Mouse (Mus musculus): ENCODE data around the gene Rps6kl1. TPM values are rescaled to one million over a fixed set of nuclear protein-coding genes. Genes with fewer than 3 reads are reported as not detected.

Gene Rps6kl1
- polyA plus RNA-seq, 1 experiment from 2014 or later: 0.45 TPM

DNA sequence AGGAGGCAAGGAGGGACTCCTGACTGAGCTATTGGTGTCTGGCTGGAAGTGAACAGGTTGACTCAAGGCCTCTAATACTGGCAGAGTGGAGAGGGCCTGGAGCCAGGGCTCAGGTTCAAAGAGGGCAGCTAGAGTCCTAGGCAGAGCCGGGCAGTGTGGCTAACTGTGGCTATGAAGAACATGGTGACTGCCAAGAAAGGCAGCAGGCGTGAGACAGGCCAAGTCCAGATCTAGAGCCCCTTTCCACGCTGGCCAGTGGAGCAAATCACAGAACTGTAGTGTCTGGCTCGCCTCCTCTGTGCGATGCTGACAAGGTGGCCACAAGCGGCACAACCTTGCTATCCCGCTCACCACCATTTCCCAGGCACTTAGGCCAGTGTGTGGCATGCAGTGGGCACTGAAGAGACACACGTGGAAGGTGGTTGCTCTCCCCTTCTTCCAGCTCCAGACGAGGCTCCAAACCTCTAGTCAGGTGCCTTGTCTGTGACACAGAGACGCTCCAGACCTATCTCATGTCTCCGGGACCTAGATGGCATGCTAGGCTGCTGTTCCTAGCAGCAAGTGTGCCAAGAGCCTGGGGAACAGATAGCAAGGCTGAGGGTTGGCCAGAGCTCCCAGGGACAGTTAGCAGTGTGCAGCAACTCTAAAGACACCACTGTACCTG, 19.4 kb upstream of the Rps6kl1 start:
- no peak for DNase-seq (ENCODE audit: low spot score)
- peak overlapping the region; percentile 37; the same call in 1 of the 2 replicates for H3K27ac ChIP-seq
- whole genome bisulfite sequencing: 88% methylated on average over 11 of the region's 11 CpGs
- peaks cover 49% of the 10 kb centered on the region for H3K27me3 ChIP-seq (ENCODE audit: low read depth, poor library complexity, severe bottlenecking)
- H3K4me1 ChIP-seq: peaks cover 40% of the 10 kb centered on the region
- H3K9me3 ChIP-seq (replicated peaks): no peaks in the 10 kb centered on the region
- H3K36me3 ChIP-seq: peaks cover 12% of the 10 kb centered on the region; the same call in 1 of the 2 replicates
- no peak overlapping the region for H3K4me3 ChIP-seq

- WGBS: 51% methylated on average over 3 of the region's 3 CpGs
- Histone ChIP-seq H3K27ac (peak overlapping the region; percentile 37), H3K9me3 (replicated peaks) (no peaks in the 10 kb centered on the region), H3K36me3 (peaks cover 12% of the 10 kb centered on the region; the same call in 1 of the 2 replicates), H3K27me3 (ENCODE audit: low read depth, poor library complexity, severe bottlenecking) (peaks cover 46% of the 10 kb centered on the region), H3K4me1 (peaks cover 35% of the 10 kb centered on the region), H3K4me3 (no peak overlapping the region)
- DNase-seq (ENCODE audit: low spot score): no peak
These were observed 18.8 kb upstream of the Rps6kl1 start for GRCm38 (mm10) chr12:85169877-85170276.

GRCm38 (mm10) chr12:85169117-85169858, 18.2 kb upstream of the Rps6kl1 start:
- Histone ChIP-seq H3K27ac (peak overlapping the region; percentile 37), H3K27me3 (ENCODE audit: low read depth, poor library complexity, severe bottlenecking) (peaks cover 40% of the 10 kb centered on the region), H3K4me3 (peak overlapping the region; percentile 22), H3K36me3 (peaks cover 12% of the 10 kb centered on the region; the same call in 1 of the 2 replicates), H3K4me1 (peaks cover 31% of the 10 kb centered on the region), H3K9me3 (replicated peaks) (no peaks in the 10 kb centered on the region)
- 30% methylated on average over 27 of the region's 27 CpGs for WGBS
- peak; percentile 94 for DNase-seq (ENCODE audit: low spot score)

DNA sequence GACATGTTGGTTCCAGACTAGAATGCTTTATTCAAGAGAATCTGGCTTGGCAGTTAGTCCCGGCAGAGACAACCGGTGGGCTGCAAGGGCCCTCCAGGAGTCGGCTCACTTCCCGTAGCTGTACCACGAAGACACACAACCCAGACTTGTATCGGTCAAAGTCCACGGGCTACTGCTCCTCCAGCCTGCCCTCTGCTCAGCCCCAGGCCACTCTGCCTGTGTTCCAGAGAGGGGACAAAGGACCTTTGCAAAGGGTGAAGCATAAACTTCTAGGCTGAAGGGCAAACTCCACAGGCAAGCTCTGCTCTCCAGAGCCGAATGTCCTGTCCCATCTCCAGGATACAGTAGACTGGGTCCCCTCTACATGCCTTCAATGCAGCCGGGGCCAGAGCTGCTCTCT, 15.6 kb upstream of the Rps6kl1 start:
- Histone ChIP-seq H3K27me3 (ENCODE audit: low read depth, poor library complexity, severe bottlenecking) (peaks cover 17% of the 10 kb centered on the region), H3K4me1 (peaks cover 13% of the 10 kb centered on the region), H3K36me3 (peaks cover 12% of the 10 kb centered on the region; the same call in 1 of the 2 replicates), H3K4me3 (no peak overlapping the region), H3K27ac (no peak overlapping the region), H3K9me3 (replicated peaks) (no peaks in the 10 kb centered on the region)
- DNase-seq (ENCODE audit: low spot score): no peak
- 89% methylated on average over 9 of the region's 9 CpGs for WGBS

- 87% methylated on average over 5 of the region's 5 CpGs for WGBS
- H3K27me3 ChIP-seq (ENCODE audit: low read depth, poor library complexity, severe bottlenecking): peaks cover 2% of the 10 kb centered on the region
- H3K4me3 ChIP-seq: no peak overlapping the region
- H3K27ac ChIP-seq: no peak overlapping the region
- no peak for DNase-seq (ENCODE audit: low spot score)
- peaks cover 9% of the 10 kb centered on the region; the same call in 1 of the 2 replicates for H3K36me3 ChIP-seq
- peaks cover 9% of the 10 kb centered on the region for H3K4me1 ChIP-seq
- no peaks in the 10 kb centered on the region for H3K9me3 ChIP-seq (replicated peaks)
These were observed 13.9 kb upstream of the Rps6kl1 start for GRCm38 (mm10) chr12:85164996-85165395.

DNA sequence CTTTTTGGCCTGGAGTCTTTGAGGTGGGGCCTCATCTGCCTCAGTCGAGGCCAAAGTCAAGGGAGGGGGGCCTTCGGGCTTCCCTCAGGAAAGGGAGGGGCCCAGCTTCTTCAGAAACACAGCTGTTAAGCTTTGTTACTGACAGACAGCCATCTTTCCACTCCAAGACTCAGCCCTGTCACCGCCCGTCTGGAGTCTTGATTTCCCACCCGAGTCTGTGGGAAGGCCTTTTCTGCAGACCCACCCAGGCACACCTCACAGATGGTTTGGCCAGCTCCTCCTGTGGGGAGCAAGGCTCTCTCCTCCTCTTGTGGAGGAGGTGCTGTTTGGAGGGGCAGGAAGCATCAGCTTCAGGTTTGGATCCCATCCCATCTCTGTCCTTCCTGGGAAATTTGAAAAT, 8.5 kb upstream of the Rps6kl1 start:
- Histone ChIP-seq H3K9me3 (replicated peaks) (no peaks in the 10 kb centered on the region), H3K27ac (no peak overlapping the region), H3K36me3 (no peaks in the 10 kb centered on the region), H3K4me1 (peaks cover 6% of the 10 kb centered on the region), H3K27me3 (ENCODE audit: low read depth, poor library complexity, severe bottlenecking) (0 out of 2 replicates have a peak, but pooled peaks cover 3% of the 10 kb centered on the region), H3K4me3 (no peak overlapping the region)
- WGBS: 85% methylated on average over 5 of the region's 5 CpGs
- no peak for DNase-seq (ENCODE audit: low spot score)

- H3K36me3 ChIP-seq: no peaks in the 10 kb centered on the region
- H3K4me1 ChIP-seq: peaks cover 6% of the 10 kb centered on the region
- WGBS: 92% methylated on average over 8 of the region's 8 CpGs
- DNase-seq (ENCODE audit: low spot score): no peak
- H3K27me3 ChIP-seq (ENCODE audit: low read depth, poor library complexity, severe bottlenecking): 0 out of 2 replicates have a peak, but pooled peaks cover 3% of the 10 kb centered on the region
- H3K27ac ChIP-seq: no peak overlapping the region
- H3K9me3 ChIP-seq (replicated peaks): no peaks in the 10 kb centered on the region
- H3K4me3 ChIP-seq: no peak overlapping the region
These were observed 7.7 kb upstream of the Rps6kl1 start for GRCm38 (mm10) chr12:85158801-85159200.

- Histone ChIP-seq H3K27me3 (ENCODE audit: low read depth, poor library complexity, severe bottlenecking) (0 out of 2 replicates have a peak, but pooled peaks cover 3% of the 10 kb centered on the region), H3K9me3 (replicated peaks) (no peaks in the 10 kb centered on the region), H3K4me3 (no peak overlapping the region), H3K27ac (no peak overlapping the region), H3K4me1 (peaks cover 6% of the 10 kb centered on the region), H3K36me3 (no peaks in the 10 kb centered on the region)
- no peak for DNase-seq (ENCODE audit: low spot score)
- WGBS: 89% methylated on average over 14 of the region's 14 CpGs
These were observed 6.9 kb upstream of the Rps6kl1 start for GRCm38 (mm10) chr12:85157797-85158460.

DNA sequence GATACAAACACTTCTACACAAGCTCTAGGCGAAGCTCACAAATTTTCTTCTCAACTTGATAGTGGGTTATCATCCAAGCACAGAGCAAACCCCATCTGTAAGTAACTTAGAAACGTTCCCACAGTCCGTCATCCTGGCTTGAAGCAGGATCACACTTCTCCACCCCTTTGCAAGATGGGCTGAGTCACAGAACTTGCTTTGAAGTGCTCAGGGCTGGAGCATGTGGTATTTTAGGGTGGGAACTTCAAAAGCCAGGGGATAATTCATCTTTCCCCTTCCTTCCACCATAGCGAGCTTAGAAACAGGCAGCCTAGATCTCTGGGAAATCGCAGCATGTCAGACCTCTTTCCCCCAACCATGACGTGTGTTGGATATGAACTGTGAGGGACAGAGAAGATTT, 5.3 kb upstream of the Rps6kl1 start:
- Histone ChIP-seq H3K9me3 (replicated peaks) (no peaks in the 10 kb centered on the region), H3K27me3 (ENCODE audit: low read depth, poor library complexity, severe bottlenecking) (peaks cover 11% of the 10 kb centered on the region), H3K4me1 (peaks cover 7% of the 10 kb centered on the region), H3K36me3 (no peaks in the 10 kb centered on the region), H3K4me3 (no peak overlapping the region), H3K27ac (no peak overlapping the region)
- 18% methylated on average over 6 of the region's 6 CpGs for WGBS
- no peak for DNase-seq (ENCODE audit: low spot score)

- WGBS: 77% methylated on average over 3 of the region's 3 CpGs
These were observed 1.9 kb upstream of the Rps6kl1 start for GRCm38 (mm10) chr12:85153011-85153410.

DNA sequence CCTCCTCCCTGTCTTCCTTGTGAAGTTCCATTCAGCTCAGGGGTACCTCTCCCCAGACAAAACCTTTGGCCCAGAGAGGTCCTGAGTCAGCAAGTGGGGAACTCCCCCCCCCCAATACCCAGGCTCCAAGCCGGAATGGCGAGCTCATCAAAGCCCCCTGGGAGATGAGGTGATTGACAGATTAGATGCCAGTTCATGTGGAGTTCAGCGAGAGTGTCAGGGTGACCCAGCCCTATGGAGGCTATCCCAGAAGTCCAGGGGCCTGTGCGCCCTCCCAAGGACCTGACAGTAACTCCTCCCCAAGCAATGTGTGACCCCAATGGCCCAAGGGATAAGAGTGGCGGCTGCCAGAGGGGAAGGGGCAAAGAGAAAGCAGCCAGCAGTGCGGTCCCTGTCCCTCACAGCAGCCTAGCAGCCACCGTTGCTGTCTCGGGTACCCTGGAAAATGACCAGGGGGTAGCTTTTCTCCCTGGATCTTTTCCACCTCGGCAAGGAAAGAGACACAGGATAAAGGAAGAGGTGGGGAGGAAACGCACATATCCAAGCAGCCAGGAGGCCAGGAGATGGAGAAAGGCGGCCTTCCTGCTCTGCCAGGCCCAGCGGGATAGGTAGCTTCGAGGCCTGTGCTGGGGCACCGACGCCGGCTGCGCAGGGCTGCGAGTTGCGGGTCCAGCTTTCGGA, 603 bp downstream of the Rps6kl1 start:
- peaks cover 28% of the 10 kb centered on the region for H3K4me1 ChIP-seq
- WGBS: 7% methylated on average over 20 of the region's 20 CpGs
- peaks cover 47% of the 10 kb centered on the region for H3K27me3 ChIP-seq (ENCODE audit: low read depth, poor library complexity, severe bottlenecking)
- H3K4me3 ChIP-seq: peak overlapping the region; percentile 38
- H3K27ac ChIP-seq: 0 out of 2 replicates have a peak overlapping the region, but pooled peaks have one; percentile 28
- H3K9me3 ChIP-seq (replicated peaks): no peaks in the 10 kb centered on the region
- no peaks in the 10 kb centered on the region for H3K36me3 ChIP-seq
- DNase-seq (ENCODE audit: low spot score): no peak

More at GRCm38 (mm10) chr12:85153011-85153410, 1.9 kb upstream of the Rps6kl1 start:
- no peak overlapping the region for H3K4me3 ChIP-seq
- peaks cover 39% of the 10 kb centered on the region for H3K27me3 ChIP-seq (ENCODE audit: low read depth, poor library complexity, severe bottlenecking)
- no peak for DNase-seq (ENCODE audit: low spot score)
- H3K36me3 ChIP-seq: no peaks in the 10 kb centered on the region
- no peak overlapping the region for H3K27ac ChIP-seq
- peaks cover 18% of the 10 kb centered on the region for H3K4me1 ChIP-seq
- no peaks in the 10 kb centered on the region for H3K9me3 ChIP-seq (replicated peaks)

DNA sequence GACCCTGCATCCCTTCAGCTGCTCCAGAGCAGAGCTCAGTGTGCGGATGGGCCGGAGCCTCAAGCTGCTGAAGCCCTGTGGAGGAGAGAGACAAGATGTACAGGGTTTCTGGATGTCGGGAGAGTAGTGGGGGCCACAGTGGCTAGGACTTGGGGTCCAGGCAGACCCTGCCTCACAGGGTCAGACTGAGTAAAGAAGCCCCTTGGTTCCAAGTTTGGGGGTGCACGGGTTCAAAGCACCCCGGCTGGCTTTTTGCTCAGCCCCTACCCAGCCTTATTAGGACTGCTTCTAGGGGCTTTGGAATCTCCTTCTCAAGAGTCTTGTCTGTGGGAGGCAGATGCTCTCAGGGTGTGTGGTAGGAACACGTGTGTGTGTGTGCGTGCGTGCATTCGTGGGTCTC, 4.2 kb downstream of the Rps6kl1 start:
- H3K4me1 ChIP-seq: peaks cover 34% of the 10 kb centered on the region
- no peaks in the 10 kb centered on the region for H3K9me3 ChIP-seq (replicated peaks)
- peaks cover 43% of the 10 kb centered on the region for H3K27me3 ChIP-seq (ENCODE audit: low read depth, poor library complexity, severe bottlenecking)
- WGBS: 82% methylated on average over 9 of the region's 9 CpGs
- H3K27ac ChIP-seq: 0 out of 2 replicates have a peak overlapping the region, but pooled peaks have one; percentile 37
- no peaks in the 10 kb centered on the region for H3K36me3 ChIP-seq
- H3K4me3 ChIP-seq: no peak overlapping the region
- no peak for DNase-seq (ENCODE audit: low spot score)
